Comparison of ENCODE assay signal across 14 mouse cellular contexts in the genomic region with DNA sequence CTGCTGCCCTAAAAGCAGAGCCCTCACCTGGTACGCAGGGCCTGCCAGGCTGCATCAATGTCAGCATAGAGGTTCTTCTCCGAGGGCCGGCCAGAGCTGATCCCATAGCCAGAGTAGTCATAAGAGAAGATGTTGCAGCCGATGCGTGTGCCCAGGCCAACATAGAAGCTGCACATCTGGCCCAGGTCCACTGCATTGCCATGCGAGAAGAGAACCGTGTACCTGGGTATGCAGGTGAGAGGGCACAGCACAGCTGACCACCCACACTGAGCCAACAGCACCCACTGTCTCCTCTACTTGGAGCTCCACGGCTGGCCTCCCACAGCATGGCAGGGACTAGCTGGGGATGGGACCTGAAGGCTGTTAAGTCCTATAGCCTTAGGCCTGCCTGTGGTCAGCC. TPM values are rescaled to one million over a fixed set of nuclear protein-coding genes. Genes with fewer than 3 reads are reported as not detected.
A peak's percentile ranks its signal among the peaks of the same experiment; 100 is the strongest.
DNase-seq lines count a peak whose midpoint lies in the region; ATAC-seq and TF ChIP-seq lines count a peak whose summit lies in the region.
"Had no signal": no experiment of that assay in that cellular context is flagged by ENCODE, and none has a peak within 500 bp of the region (broad histone marks: within the 10 kb centered on the region; RNA-seq: fewer than 3 reads in every experiment).

No protein-coding gene starts in this region.

- ATAC-seq in megakaryocyte-erythroid progenitor cell, adult 5-6 weeks (replicated peaks; ENCODE audit: low FRiP score, low TSS enrichment, poor library complexity, severe bottlenecking), result no peak

- intact Hi-C loops in heart, postnatal 25 days (cut with DNase I), result no loop called here

- H3K36me3 ChIP-seq in limb, embryonic 10.5 days, result peaks cover 57% of the 10 kb centered on the region

- no peak overlapping the region; the same call in 1 of the 2 replicates for H3K4me3 ChIP-seq in layer of hippocampus, adult 2 months
- H3K4me3 ChIP-seq in brown adipose tissue, adult 24 weeks (ENCODE audit: insufficient read depth, low read depth, low read length), result peak overlapping the region; percentile 65
- H3K4me3 ChIP-seq in limb, embryonic 10.5 days, result peak overlapping the region; percentile 25
- H3K4me3 ChIP-seq: erythroblast, embryonic 14.5 days; liver, embryonic 15.5 days had no signal

- peak overlapping the region; percentile 81; the same call in 1 of the 2 replicates for H3K27ac ChIP-seq in layer of hippocampus, adult 2 months
- peak overlapping the region; percentile 97; the same call in 1 of the 2 replicates for H3K27ac ChIP-seq in brown adipose tissue, adult 24 weeks (replicated peaks; ENCODE audit: low read depth, low read length)
- H3K27ac ChIP-seq in limb, embryonic 10.5 days, result no peak overlapping the region
- H3K27ac ChIP-seq: liver, embryonic 15.5 days had no signal

- H3K27me3 ChIP-seq in limb, embryonic 10.5 days (ENCODE audit: low read depth, poor library complexity, severe bottlenecking), result no peaks in the 10 kb centered on the region
- H3K27me3 ChIP-seq: liver, embryonic 15.5 days had no signal

- no peaks in the 10 kb centered on the region for H3K9me3 ChIP-seq in limb, embryonic 10.5 days (replicated peaks)
- H3K9me3 ChIP-seq: liver, embryonic 15.5 days had no signal

- no peak for TF ChIP-seq CTCF in layer of hippocampus, adult 2 months (conservative IDR thresholded peaks at IDR 0.05)

- peak; percentile 93 for DNase-seq in heart, adult 11 months
- DNase-seq in heart, postnatal 25 days (ENCODE audit: low spot score), result no peak
- DNase-seq in layer of hippocampus, adult 2 months (ENCODE audit: low spot score in 2 of 2), result no peak
- DNase-seq in layer of hippocampus, adult 8-10 months (ENCODE audit: low spot score in 2 of 2), result no peak
- DNase-seq in limb, embryonic 10.5 days (ENCODE audit: low spot score), result no peak
- DNase-seq in adrenal gland, postnatal 25 days, result no peak
- DNase-seq: adrenal gland, adult 2 months; B cell, adult 2 months; right cerebral cortex, postnatal 14 days had no signal

- peaks cover 32% of the 10 kb centered on the region for H3K4me1 ChIP-seq in brown adipose tissue, adult 24 weeks (ENCODE audit: control insufficient read depth, insufficient read depth, insufficient read length, low read length)
- peaks cover 47% of the 10 kb centered on the region for H3K4me1 ChIP-seq in limb, embryonic 10.5 days

- WGBS in limb, embryonic 10.5 days, result 96% methylated on average over 8 of the region's 8 CpGs

RNA-seq across cellular contexts. Expression of gene Abhd17a, which starts 4.6 kb away (rescaled TPM):
- total RNA-seq in heart, postnatal 25 days (2021), result 10 to 100 TPM; 50.1 to 51.1 TPM
- total RNA-seq in layer of hippocampus, adult 2 months (2021), result 100 to 1,000 TPM; 158 to 166 TPM
- 100 to 1,000 TPM; 144 to 155 (median 147) TPM for total RNA-seq in layer of hippocampus, adult 8-10 months (2022)
- polyA plus RNA-seq in brown adipose tissue, adult 24 weeks (2012; ENCODE audit: insufficient read depth, insufficient read length, missing spikeins), result 76.3 and 81.6 TPM in 2 replicates
- 104 and 108 TPM in 2 replicates for polyA plus RNA-seq in limb, embryonic 10.5 days (2016; fragmentation: Nextera tagmentation; extraction: Ambion mirVana)
- 55.0 and 63.1 TPM in 2 replicates for total RNA-seq in megakaryocyte-erythroid progenitor cell, adult 5-6 weeks (2014; fragmentation: Nextera tagmentation)
- total RNA-seq in megakaryocyte-erythroid progenitor cell, adult 5-6 weeks (2017), result 13.7 and 19.4 TPM in 2 replicates
- 87.8 and 100 TPM in 2 replicates for total RNA-seq in adrenal gland, postnatal 25 days (2021)

RNA-seq across cellular contexts. Expression of gene Klf16, which starts 8.5 kb away (rescaled TPM):
- total RNA-seq in heart, postnatal 25 days (2021), result 1 to 10 TPM; 3.0 to 4.5 TPM
- total RNA-seq in layer of hippocampus, adult 2 months (2021), result 10 to 100 TPM; 50.8 to 56.8 TPM
- 10 to 100 TPM; 47.5 to 51.9 (median 49.3) TPM for total RNA-seq in layer of hippocampus, adult 8-10 months (2022)
- 4.1 and 4.2 TPM in 2 replicates for polyA plus RNA-seq in brown adipose tissue, adult 24 weeks (2012; ENCODE audit: insufficient read depth, insufficient read length, missing spikeins)
- 8.7 and 11.3 TPM in 2 replicates for polyA plus RNA-seq in limb, embryonic 10.5 days (2016; fragmentation: Nextera tagmentation; extraction: Ambion mirVana)
- total RNA-seq in megakaryocyte-erythroid progenitor cell, adult 5-6 weeks (2014; fragmentation: Nextera tagmentation), result 21.0 and 24.9 TPM in 2 replicates
- total RNA-seq in megakaryocyte-erythroid progenitor cell, adult 5-6 weeks (2017), result 7.2 and 14.6 TPM in 2 replicates
- total RNA-seq in adrenal gland, postnatal 25 days (2021), result 9.6 and 14.8 TPM in 2 replicates

RNA-seq across cellular contexts. Expression of gene Scamp4, which starts 17.1 kb away (rescaled TPM):
- total RNA-seq in heart, postnatal 25 days (2021), result 10 to 100 TPM; 21.0 to 21.7 TPM
- 10 to 100 TPM; 42.9 to 43.1 TPM for total RNA-seq in layer of hippocampus, adult 2 months (2021)
- 10 to 100 TPM; 39.3 to 58.6 (median 42.8) TPM for total RNA-seq in layer of hippocampus, adult 8-10 months (2022)
- polyA plus RNA-seq in brown adipose tissue, adult 24 weeks (2012; ENCODE audit: insufficient read depth, insufficient read length, missing spikeins), result 14.6 and 16.2 TPM in 2 replicates
- 87.8 and 92.2 TPM in 2 replicates for polyA plus RNA-seq in limb, embryonic 10.5 days (2016; fragmentation: Nextera tagmentation; extraction: Ambion mirVana)
- total RNA-seq in megakaryocyte-erythroid progenitor cell, adult 5-6 weeks (2014; fragmentation: Nextera tagmentation), result 56.1 and 71.8 TPM in 2 replicates
- total RNA-seq in megakaryocyte-erythroid progenitor cell, adult 5-6 weeks (2017), result 12.7 and 23.3 TPM in 2 replicates
- 64.8 and 68.6 TPM in 2 replicates for total RNA-seq in adrenal gland, postnatal 25 days (2021)

RNA-seq across cellular contexts. Expression of gene Adat3, which starts 17.1 kb away (rescaled TPM):
- 1 to 10 TPM in 1 of 2 experiments, under 1 TPM in 1; 0.84 to 1.2 TPM for total RNA-seq in heart, postnatal 25 days (2021)
- total RNA-seq in layer of hippocampus, adult 2 months (2021), result 1 to 10 TPM; 1.3 to 3.5 TPM
- 1 to 10 TPM; 2.0 to 5.0 (median 3.0) TPM for total RNA-seq in layer of hippocampus, adult 8-10 months (2022)
- polyA plus RNA-seq in brown adipose tissue, adult 24 weeks (2012; ENCODE audit: insufficient read depth, insufficient read length, missing spikeins), result 1.0 TPM in 1 of 2 replicates, not detected in the other
- polyA plus RNA-seq in limb, embryonic 10.5 days (2016; fragmentation: Nextera tagmentation; extraction: Ambion mirVana), result 11.1 and 13.4 TPM in 2 replicates
- total RNA-seq in megakaryocyte-erythroid progenitor cell, adult 5-6 weeks (2014; fragmentation: Nextera tagmentation), result 2.7 and 9.1 TPM in 2 replicates
- 11.0 TPM in 1 of 2 replicates, not detected in the other for total RNA-seq in megakaryocyte-erythroid progenitor cell, adult 5-6 weeks (2017)
- 3.5 and 5.6 TPM in 2 replicates for total RNA-seq in adrenal gland, postnatal 25 days (2021)

RNA-seq across cellular contexts. Expression of gene Gm49322, which starts 20.2 kb away (rescaled TPM):
- under 1 TPM; 0.52 to 0.59 TPM for total RNA-seq in heart, postnatal 25 days (2021)
- 1 to 10 TPM; 3.0 to 4.5 TPM for total RNA-seq in layer of hippocampus, adult 2 months (2021)
- total RNA-seq in layer of hippocampus, adult 8-10 months (2022), result 1 to 10 TPM; 3.0 to 5.4 (median 3.7) TPM
- polyA plus RNA-seq in brown adipose tissue, adult 24 weeks (2012; ENCODE audit: insufficient read depth, insufficient read length, missing spikeins), result 0.67 and 0.75 TPM in 2 replicates
- 5.1 and 5.2 TPM in 2 replicates for polyA plus RNA-seq in limb, embryonic 10.5 days (2016; fragmentation: Nextera tagmentation; extraction: Ambion mirVana)
- 0.68 and 1.6 TPM in 2 replicates for total RNA-seq in megakaryocyte-erythroid progenitor cell, adult 5-6 weeks (2014; fragmentation: Nextera tagmentation)
- total RNA-seq in megakaryocyte-erythroid progenitor cell, adult 5-6 weeks (2017), result 0.08 and 0.42 TPM in 2 replicates
- 2.3 and 3.0 TPM in 2 replicates for total RNA-seq in adrenal gland, postnatal 25 days (2021)
- total RNA-seq: granulocyte monocyte progenitor cell, adult 5-6 weeks had no signal
